Mouse (Mus musculus) heart, embryonic 14.5 days (tissue): ENCODE data around the gene Kcnab1. TPM values are rescaled to one million over a fixed set of nuclear protein-coding genes. Genes with fewer than 3 reads are reported as not detected.
"Not testable (repeated sequence)": the region's sequence is repeated elsewhere in the genome, so short reads cannot be mapped to it uniquely, and the experiment has no call there.

Experiments used
- ATAC-seq: fragments of 200-750 bp; cut with Nextera tagmentation; 2 replicates; pipeline ENCODE4 v1.8.0; 2017; ENCODE audit warnings: low read depth, moderate TSS enrichment; ENCODE audit not compliant: insufficient number of reproducible peaks, insufficient read depth, low FRiP score
- H3K27ac ChIP-seq, 2 experiments: fragments of 200-500 bp in 1 of 2; fragments of 300-500 bp in 1 of 2; sonication (generic) in 1 of 2; replicated peaks in 1 of 2; 2 replicates each; pipeline ENCODE4 v1.5.1; 2012 to 2014; ENCODE audit warnings: low read depth in 2 of 2, low read length in 2 of 2, control low read depth in 1 of 2, mild to moderate bottlenecking in 1 of 2, mixed read lengths in 1 of 2; ENCODE audit not compliant: control insufficient read depth in 1 of 2, insufficient read depth in 1 of 2
- H3K27me3 ChIP-seq: fragments of 300-500 bp; sonication (generic); 2 replicates; pipeline ENCODE4 v1.6.1; 2014; ENCODE audit warnings: mild to moderate bottlenecking, low read length, control low read depth; ENCODE audit not compliant: control insufficient read depth, insufficient read depth
- H3K36me3 ChIP-seq: fragments of 300-500 bp; sonication (generic); 2 replicates; pipeline ENCODE4 v1.6.1; 2014; ENCODE audit warnings: mild to moderate bottlenecking, control low read depth, low read length, mixed read lengths; ENCODE audit not compliant: control insufficient read depth, insufficient read depth
- H3K4me1 ChIP-seq, 2 experiments: fragments of 200-500 bp in 1 of 2; fragments of 300-500 bp in 1 of 2; sonication (generic) in 1 of 2; 2 replicates each; pipeline ENCODE4 v1.6.1; 2012 to 2014; ENCODE audit warnings: low read length in 2 of 2, control low read depth in 1 of 2, mixed read lengths in 1 of 2; ENCODE audit not compliant: control insufficient read depth in 2 of 2, insufficient read depth in 2 of 2
- H3K4me2 ChIP-seq: fragments of 300-500 bp; sonication (generic); 2 replicates; pipeline ENCODE4 v1.6.1; 2014; ENCODE audit warnings: mild to moderate bottlenecking, low read length
- H3K4me3 ChIP-seq, 2 experiments: fragments of 200-500 bp in 1 of 2; fragments of 300-500 bp in 1 of 2; sonication (generic) in 1 of 2; 2 replicates each; pipeline ENCODE4 v1.5.1; 2012 to 2014; ENCODE audit warnings: low read length in 2 of 2, mild to moderate bottlenecking in 2 of 2, control low read depth in 1 of 2, low read depth in 1 of 2, moderate library complexity in 1 of 2; ENCODE audit not compliant: control insufficient read depth in 1 of 2, insufficient read depth in 1 of 2
- H3K9ac ChIP-seq: fragments of 300-500 bp; sonication (generic); 2 replicates; pipeline ENCODE4 v1.6.1; 2014; ENCODE audit warnings: mild to moderate bottlenecking, low read length
- H3K9me3 ChIP-seq: fragments of 300-500 bp; sonication (generic); 2 replicates; pipeline ENCODE4 v1.6.1; 2016; ENCODE audit warnings: low read length, control low read depth; ENCODE audit not compliant: control insufficient read depth
- WGBS: fragments of 180-500 bp; shearing (Covaris S2); extraction: QIAGEN DNeasy Blood & Tissue Kit; methylation state at CpG from one replicate; pipeline ENCODE4 v1.1.7; 2014; 5-methylcytosine and 5-hydroxymethylcytosine counted together
- polyA plus RNA-seq: library from polyadenylated mRNA; unstranded; fragments of >200 nt; fragmentation: Nextera tagmentation; extraction: Ambion mirVana; gene quantifications from 2 replicates; pipeline ENCODE4 v1.2.1, GENCODE M21; 2014

Gene Kcnab1
- polyA plus RNA-seq, 1 experiment from 2014 or later, result 2.8 TPM

- Histone ChIP-seq H3K36me3 (peaks cover 37% of the 10 kb centered on the region), H3K27ac (peak overlapping the region; percentile 72 to 88), H3K4me2 (peak overlapping the region; percentile 82), H3K4me1 (peaks cover 0 to 6% of the 10 kb centered on the region in 2 experiments; a peak in 1 of 4 replicates), H3K4me3 (peak overlapping the region; percentile 75 to 87), H3K9me3 (no peaks in the 10 kb centered on the region), H3K27me3 (no peaks in the 10 kb centered on the region), H3K9ac (peak overlapping the region; percentile 90)
- under 1% methylated on average over 37 of the region's 37 CpGs for WGBS
- ATAC-seq, result 0 out of 2 replicates have a peak, but pooled peaks have one; percentile 2
Measured at GRCm38 (mm10) chr3:65391784-65392420, 282.7 kb downstream of the Kcnab1 start.

- no peaks in the 10 kb centered on the region for H3K27me3 ChIP-seq
- H3K9me3 ChIP-seq, result no peaks in the 10 kb centered on the region
- under 1% methylated on average over 36 of the region's 36 CpGs for WGBS
- peak; percentile 96 for ATAC-seq
- peak within 1 kb of the TSS; percentile 72 to 88 for H3K27ac ChIP-seq
- H3K36me3 ChIP-seq, result peaks cover 32% of the 10 kb centered on the region
- peak within 1 kb of the TSS; percentile 82 for H3K4me2 ChIP-seq
- peak within 1 kb of the TSS; percentile 75 to 87 for H3K4me3 ChIP-seq
- peaks cover 0 to 5% of the 10 kb centered on the region in 2 experiments; a peak in 1 of 4 replicates for H3K4me1 ChIP-seq
- H3K9ac ChIP-seq, result peak within 1 kb of the TSS; percentile 90
Measured at GRCm38 (mm10) chr3:65392421-65392817, 283.2 kb downstream of the Kcnab1 start, which contains the start of gene Ssr3. Gene Ssr3 (minus strand): TSS chr3:65392623.

- not testable (repeated sequence) for H3K27me3 ChIP-seq, H3K4me1 ChIP-seq, ATAC-seq, H3K27ac ChIP-seq, H3K9me3 ChIP-seq, H3K36me3 ChIP-seq, H3K4me2 ChIP-seq, H3K9ac ChIP-seq, H3K4me3 ChIP-seq
- 69% methylated on average over 1 of the region's 1 CpGs for WGBS
Measured at GRCm38 (mm10) chr3:65395111-65395510, 285.9 kb downstream of the Kcnab1 start.

- H3K27me3 ChIP-seq, result no peaks in the 10 kb centered on the region
- 72% methylated on average over 4 of the region's 4 CpGs for WGBS
- no peak overlapping the region for H3K4me3 ChIP-seq
- ATAC-seq, result no peak
- H3K27ac ChIP-seq, result no peak overlapping the region
- H3K9me3 ChIP-seq, result no peaks in the 10 kb centered on the region
- H3K4me1 ChIP-seq, result no peaks in the 10 kb centered on the region
- no peak overlapping the region for H3K9ac ChIP-seq
- no peaks in the 10 kb centered on the region for H3K36me3 ChIP-seq
- no peak overlapping the region for H3K4me2 ChIP-seq
Measured at GRCm38 (mm10) chr3:65396835-65397504, 287.8 kb downstream of the Kcnab1 start.

- Histone ChIP-seq H3K27me3 (no peaks in the 10 kb centered on the region), H3K9me3 (no peaks in the 10 kb centered on the region), H3K4me2 (no peak overlapping the region), H3K27ac (no peak overlapping the region), H3K36me3 (no peaks in the 10 kb centered on the region), H3K4me3 (no peak overlapping the region), H3K9ac (no peak overlapping the region), H3K4me1 (no peaks in the 10 kb centered on the region)
- 79% methylated on average over 3 of the region's 3 CpGs for WGBS
- no peak for ATAC-seq
Measured at GRCm38 (mm10) chr3:65397566-65397965, 288.4 kb downstream of the Kcnab1 start.

GRCm38 (mm10) chr3:65405781-65406180 is 296.6 kb downstream of the Kcnab1 start:
- H3K9ac ChIP-seq, result no peak overlapping the region
- H3K4me1 ChIP-seq, result no peaks in the 10 kb centered on the region
- no peak for ATAC-seq
- no peaks in the 10 kb centered on the region for H3K9me3 ChIP-seq
- H3K27me3 ChIP-seq, result no peaks in the 10 kb centered on the region
- no peak overlapping the region for H3K4me2 ChIP-seq
- no peak overlapping the region for H3K27ac ChIP-seq
- whole genome bisulfite sequencing, result 68% methylated on average over 4 of the region's 4 CpGs
- H3K36me3 ChIP-seq, result no peaks in the 10 kb centered on the region
- H3K4me3 ChIP-seq, result no peak overlapping the region

GRCm38 (mm10) chr3:65407891-65408290 is 298.7 kb downstream of the Kcnab1 start:
- Histone ChIP-seq H3K4me2 (no peak overlapping the region), H3K4me3 (no peak overlapping the region), H3K27ac (no peak overlapping the region)

More at GRCm38 (mm10) chr3:65407891-65408290, 298.7 kb downstream of the Kcnab1 start:
- ATAC-seq, result no peak
- H3K4me1 ChIP-seq, result no peaks in the 10 kb centered on the region
- H3K9ac ChIP-seq, result no peak overlapping the region
- no peaks in the 10 kb centered on the region for H3K27me3 ChIP-seq
- no peaks in the 10 kb centered on the region for H3K9me3 ChIP-seq
- H3K36me3 ChIP-seq, result no peaks in the 10 kb centered on the region
